Mouse (Mus musculus) regulatory T cell (primary cell): Measurements from ENCODE around the gene Macrod2.

Experiments
- in situ Hi-C: fragments of 300-600 bp; cut with MboI, MseI; formaldehyde crosslinking; loops from one replicate; pipeline ENCODE4 v1.15.1; 2025; ENCODE audit warnings: high pct_unique_total_duplicates

The Macrod2 gene

GRCm38 (mm10) chr2:140570874-140571273, 175.8 kb downstream of the Macrod2 start:
- in situ Hi-C loops = no loop called here

GRCm38 (mm10) chr2:140592537-140593261, 197.6 kb downstream of the Macrod2 start:
- in situ Hi-C loops = no loop called here

- in situ Hi-C loops = no loop called here
Observed at GRCm38 (mm10) chr2:140596906-140597305, 201.8 kb downstream of the Macrod2 start.

- in situ Hi-C loops = no loop called here
Observed at GRCm38 (mm10) chr2:140615451-140615850, 220.3 kb downstream of the Macrod2 start.

- in situ Hi-C loops = no loop called here
Observed at GRCm38 (mm10) chr2:140621730-140622337, 226.7 kb downstream of the Macrod2 start.

- in situ Hi-C loops = no loop called here
Observed at GRCm38 (mm10) chr2:140653481-140653880, 258.4 kb downstream of the Macrod2 start.

- in situ Hi-C loops = no loop called here
Observed at GRCm38 (mm10) chr2:140653978-140654377, 258.9 kb downstream of the Macrod2 start.

GRCm38 (mm10) chr2:140662673-140663072, 267.6 kb downstream of the Macrod2 start:
- in situ Hi-C loops = no loop called here

- in situ Hi-C loops = no loop called here
Observed at GRCm38 (mm10) chr2:140664381-140664780, 269.3 kb downstream of the Macrod2 start.

GRCm38 (mm10) chr2:140666846-140667245, 271.7 kb downstream of the Macrod2 start:
- in situ Hi-C loops = no loop called here

- in situ Hi-C loops = no loop called here
Observed at GRCm38 (mm10) chr2:140667261-140668047, 272.3 kb downstream of the Macrod2 start.

GRCm38 (mm10) chr2:140668311-140668710, 273.2 kb downstream of the Macrod2 start:
- in situ Hi-C loops = no loop called here

- in situ Hi-C loops = no loop called here
Observed at GRCm38 (mm10) chr2:140669081-140669480, 274.0 kb downstream of the Macrod2 start.

GRCm38 (mm10) chr2:140669786-140670185, 274.7 kb downstream of the Macrod2 start:
- in situ Hi-C loops = no loop called here

GRCm38 (mm10) chr2:140670457-140670856, 275.3 kb downstream of the Macrod2 start:
- in situ Hi-C loops = no loop called here

GRCm38 (mm10) chr2:140670963-140671702, 276.0 kb downstream of the Macrod2 start, which contains the start of gene Flrt3:
Gene Flrt3 (minus strand): TSS chr2:140671469.
- in situ Hi-C loops = no loop called here

- in situ Hi-C loops = no loop called here
Observed at GRCm38 (mm10) chr2:140673466-140673865, 278.4 kb downstream of the Macrod2 start.

- in situ Hi-C loops = no loop called here
Observed at GRCm38 (mm10) chr2:140676728-140677127, 281.6 kb downstream of the Macrod2 start.

- in situ Hi-C loops = no loop called here
Observed at GRCm38 (mm10) chr2:140690906-140691305, 295.8 kb downstream of the Macrod2 start.

- in situ Hi-C loops = no loop called here
Observed at GRCm38 (mm10) chr2:140691403-140691802, 296.3 kb downstream of the Macrod2 start.

GRCm38 (mm10) chr2:140692461-140692860, 297.4 kb downstream of the Macrod2 start:
- in situ Hi-C loops = no loop called here

GRCm38 (mm10) chr2:140693845-140694244, 298.7 kb downstream of the Macrod2 start:
- in situ Hi-C loops = no loop called here
